Mouse (Mus musculus): ENCODE measurements around the gene Sec14l2. TPM values are rescaled to one million over a fixed set of nuclear protein-coding genes. Genes with fewer than 3 reads are reported as not detected.

The Sec14l2 gene
- polyA plus RNA-seq, 1 experiment from 2014 or later = 1.9 TPM

- Histone ChIP-seq H3K4me3 (ENCODE audit: low read depth, low read length) (no peak overlapping the region), H3K4me2 (no peak overlapping the region), H3K4me1 (ENCODE audit: insufficient read depth) (no peaks in the 10 kb centered on the region), H3K36me3 (ENCODE audit: insufficient read depth) (no peaks in the 10 kb centered on the region), H3K27ac (ENCODE audit: low read depth) (no peak overlapping the region), H3K9me3 (ENCODE audit: low read depth, low read length) (no peaks in the 10 kb centered on the region), H3K27me3 (ENCODE audit: insufficient read depth, low read length) (no peaks in the 10 kb centered on the region), H3K9ac (no peak overlapping the region)
- DNase-seq = no peak
- no peak for ATAC-seq (ENCODE audit: insufficient read depth)
- 95% methylated on average over 1 of the region's 1 CpGs for WGBS
- no peak; the same call in 1 of the 2 replicates for TF ChIP-seq CTCF (IDR thresholded peaks at IDR 0.05; ENCODE audit: low read depth)
These were observed 3.8 kb upstream of the Sec14l2 start for GRCm38 (mm10) chr11:4127059-4127458.

GRCm38 (mm10) chr11:4123922-4124321 lies 707 bp upstream of the Sec14l2 start:
- Histone ChIP-seq H3K4me2 (no peak overlapping the region), H3K27me3 (ENCODE audit: insufficient read depth, low read length) (peaks cover 3% of the 10 kb centered on the region; the same call in 1 of the 2 replicates), H3K36me3 (ENCODE audit: insufficient read depth) (no peaks in the 10 kb centered on the region), H3K27ac (ENCODE audit: low read depth) (no peak overlapping the region), H3K9ac (no peak overlapping the region), H3K4me3 (ENCODE audit: low read depth, low read length) (no peak overlapping the region), H3K9me3 (ENCODE audit: low read depth, low read length) (no peaks in the 10 kb centered on the region), H3K4me1 (ENCODE audit: insufficient read depth) (no peaks in the 10 kb centered on the region; the same call in 1 of the 2 replicates)
- WGBS = 60% methylated on average over 5 of the region's 5 CpGs
- no peak for ATAC-seq (ENCODE audit: insufficient read depth)
- peak; percentile 73 for TF ChIP-seq CTCF (IDR thresholded peaks at IDR 0.05; ENCODE audit: low read depth)
- peak; percentile 56 for DNase-seq

- no peak for ATAC-seq (ENCODE audit: insufficient read depth)
- WGBS = 56% methylated on average over 5 of the region's 5 CpGs
- no peak for TF ChIP-seq CTCF (IDR thresholded peaks at IDR 0.05; ENCODE audit: low read depth)
These were observed 989 bp downstream of the Sec14l2 start for GRCm38 (mm10) chr11:4122226-4122625.

GRCm38 (mm10) chr11:4121691-4122090 lies 1.5 kb downstream of the Sec14l2 start:
- no peak overlapping the region for H3K4me3 ChIP-seq (ENCODE audit: low read depth, low read length)
- no peak overlapping the region for H3K9ac ChIP-seq
- DNase-seq (no peak), ATAC-seq (ENCODE audit: insufficient read depth) (no peak)
- no peaks in the 10 kb centered on the region for H3K36me3 ChIP-seq (ENCODE audit: insufficient read depth)
- TF ChIP-seq CTCF (IDR thresholded peaks at IDR 0.05; ENCODE audit: low read depth) = no peak
- H3K4me2 ChIP-seq = no peak overlapping the region
- H3K9me3 ChIP-seq (ENCODE audit: low read depth, low read length) = no peaks in the 10 kb centered on the region
- WGBS = 61% methylated on average over 3 of the region's 3 CpGs
- no peak overlapping the region for H3K27ac ChIP-seq (ENCODE audit: low read depth)
- H3K27me3 ChIP-seq (ENCODE audit: insufficient read depth, low read length) = peaks cover 14% of the 10 kb centered on the region
- peaks cover 3% of the 10 kb centered on the region; the same call in 1 of the 2 replicates for H3K4me1 ChIP-seq (ENCODE audit: insufficient read depth)

More at GRCm38 (mm10) chr11:4122226-4122625, 989 bp downstream of the Sec14l2 start:
- Histone ChIP-seq H3K4me1 (ENCODE audit: insufficient read depth) (peaks cover 3% of the 10 kb centered on the region; the same call in 1 of the 2 replicates), H3K27ac (ENCODE audit: low read depth) (no peak overlapping the region), H3K27me3 (ENCODE audit: insufficient read depth, low read length) (peaks cover 14% of the 10 kb centered on the region), H3K9ac (no peak overlapping the region), H3K36me3 (ENCODE audit: insufficient read depth) (no peaks in the 10 kb centered on the region), H3K9me3 (ENCODE audit: low read depth, low read length) (no peaks in the 10 kb centered on the region), H3K4me3 (ENCODE audit: low read depth, low read length) (no peak overlapping the region), H3K4me2 (no peak overlapping the region)
- DNase-seq = no peak

GRCm38 (mm10) chr11:4119635-4120034 lies 3.6 kb downstream of the Sec14l2 start:
- no peak overlapping the region for H3K27ac ChIP-seq (ENCODE audit: low read depth)
- peaks cover 3% of the 10 kb centered on the region; the same call in 1 of the 2 replicates for H3K4me1 ChIP-seq (ENCODE audit: insufficient read depth)
- H3K36me3 ChIP-seq (ENCODE audit: insufficient read depth) = no peaks in the 10 kb centered on the region
- 40% methylated on average over 5 of the region's 5 CpGs for WGBS
- H3K27me3 ChIP-seq (ENCODE audit: insufficient read depth, low read length) = peaks cover 14% of the 10 kb centered on the region
- peak; percentile 44; the same call in 1 of the 2 replicates for ATAC-seq (ENCODE audit: insufficient read depth)
- peak; percentile 67 for DNase-seq
- no peak overlapping the region for H3K4me2 ChIP-seq
- no peak overlapping the region for H3K9ac ChIP-seq
- no peaks in the 10 kb centered on the region for H3K9me3 ChIP-seq (ENCODE audit: low read depth, low read length)
- no peak for TF ChIP-seq CTCF (IDR thresholded peaks at IDR 0.05; ENCODE audit: low read depth)
- H3K4me3 ChIP-seq (ENCODE audit: low read depth, low read length) = no peak overlapping the region

- Histone ChIP-seq H3K9me3 (ENCODE audit: low read depth, low read length) (no peaks in the 10 kb centered on the region), H3K4me2 (peak overlapping the region; percentile 97), H3K9ac (peak overlapping the region; percentile 66), H3K36me3 (ENCODE audit: insufficient read depth) (no peaks in the 10 kb centered on the region), H3K4me3 (ENCODE audit: low read depth, low read length) (peak overlapping the region; percentile 49), H3K4me1 (ENCODE audit: insufficient read depth) (peaks cover 3% of the 10 kb centered on the region; the same call in 1 of the 2 replicates), H3K27me3 (ENCODE audit: insufficient read depth, low read length) (peaks cover 14% of the 10 kb centered on the region), H3K27ac (ENCODE audit: low read depth) (no peak overlapping the region)
- ATAC-seq (ENCODE audit: insufficient read depth) (peak; percentile 25), DNase-seq (peak; percentile 84)
- 3% methylated on average over 41 of the region's 41 CpGs for WGBS
- no peak for TF ChIP-seq CTCF (IDR thresholded peaks at IDR 0.05; ENCODE audit: low read depth)
These were observed 4.9 kb downstream of the Sec14l2 start for GRCm38 (mm10) chr11:4118081-4118921.

GRCm38 (mm10) chr11:4117372-4118071 lies 5.7 kb downstream of the Sec14l2 start:
- no peak overlapping the region for H3K9ac ChIP-seq
- 16% methylated on average over 3 of the region's 3 CpGs for WGBS

More at GRCm38 (mm10) chr11:4117372-4118071, 5.7 kb downstream of the Sec14l2 start:
- H3K36me3 ChIP-seq (ENCODE audit: insufficient read depth) = no peaks in the 10 kb centered on the region
- peaks cover 14% of the 10 kb centered on the region for H3K27me3 ChIP-seq (ENCODE audit: insufficient read depth, low read length)
- ATAC-seq (ENCODE audit: insufficient read depth) = no peak
- H3K4me2 ChIP-seq = peak overlapping the region; percentile 97
- peaks cover 3% of the 10 kb centered on the region; the same call in 1 of the 2 replicates for H3K4me1 ChIP-seq (ENCODE audit: insufficient read depth)
- DNase-seq = peak; percentile 10
- TF ChIP-seq CTCF (IDR thresholded peaks at IDR 0.05; ENCODE audit: low read depth) = no peak
- H3K9me3 ChIP-seq (ENCODE audit: low read depth, low read length) = no peaks in the 10 kb centered on the region
- H3K27ac ChIP-seq (ENCODE audit: low read depth) = no peak overlapping the region
- H3K4me3 ChIP-seq (ENCODE audit: low read depth, low read length) = peak overlapping the region; percentile 49

Measured in lung, embryonic 14.5 days (tissue).